Mouse (Mus musculus): ENCODE measurements around the gene Gm18596.

The Gm18596 gene

GRCm38 (mm10) chr10:77709831-77710230 lies 32.6 kb downstream of the Gm18596 start:
- no peak for DNase-seq

GRCm38 (mm10) chr10:77706326-77706725 lies 36.1 kb downstream of the Gm18596 start, which contains the start of gene Gm10272:
Gene Gm10272 (plus strand): TSS chr10:77706626.
- DNase-seq: no peak

- DNase-seq: no peak
Measured at GRCm38 (mm10) chr10:77697133-77697532, 45.3 kb downstream of the Gm18596 start, which contains the start of gene Gm9508. Gene Gm9508 (minus strand): TSS chr10:77697233.
